Mouse (Mus musculus): ENCODE results near the gene Hs2st1.
A peak's percentile ranks its signal among the peaks of the same experiment; 100 is the strongest.

Hs2st1 gene

GRCm38 (mm10) chr3:144586731-144587130, 16.8 kb upstream of the Hs2st1 start:
- DNase-seq (ENCODE audit: low spot score in 2 of 2) = no peak

GRCm38 (mm10) chr3:144584789-144585553, 15.0 kb upstream of the Hs2st1 start:
- DNase-seq (ENCODE audit: low spot score in 2 of 2) = no peak

- no peak for DNase-seq (ENCODE audit: low spot score in 2 of 2)
These were observed 13.8 kb upstream of the Hs2st1 start for GRCm38 (mm10) chr3:144583789-144584188.

GRCm38 (mm10) chr3:144582306-144582705, 12.3 kb upstream of the Hs2st1 start:
- DNase-seq (ENCODE audit: low spot score in 2 of 2) = no peak

- no peak for DNase-seq (ENCODE audit: low spot score in 2 of 2)
These were observed 11.9 kb upstream of the Hs2st1 start for GRCm38 (mm10) chr3:144581842-144582241.

- DNase-seq (ENCODE audit: low spot score in 2 of 2) = no peak
These were observed 10.3 kb upstream of the Hs2st1 start for GRCm38 (mm10) chr3:144580281-144580680.

GRCm38 (mm10) chr3:144579796-144580195, 9.8 kb upstream of the Hs2st1 start:
- no peak for DNase-seq (ENCODE audit: low spot score in 2 of 2)

GRCm38 (mm10) chr3:144578921-144579320, 8.9 kb upstream of the Hs2st1 start:
- no peak for DNase-seq (ENCODE audit: low spot score in 2 of 2)

GRCm38 (mm10) chr3:144577366-144578340, 7.7 kb upstream of the Hs2st1 start:
- DNase-seq (ENCODE audit: low spot score in 2 of 2) = no peak

- DNase-seq (ENCODE audit: low spot score in 2 of 2) = no peak
These were observed 4.3 kb upstream of the Hs2st1 start for GRCm38 (mm10) chr3:144574256-144574655.

GRCm38 (mm10) chr3:144570816-144571487, 971 bp upstream of the Hs2st1 start:
- DNase-seq (ENCODE audit: low spot score in 2 of 2) = no peak

GRCm38 (mm10) chr3:144569401-144569971, 495 bp downstream of the Hs2st1 start:
- DNase-seq (ENCODE audit: low spot score in 2 of 2) = peak; percentile 36 to 43

GRCm38 (mm10) chr3:144568861-144569361, 1.1 kb downstream of the Hs2st1 start:
- DNase-seq (ENCODE audit: low spot score in 2 of 2) = peak in 1 of 2 experiments; percentile 4

GRCm38 (mm10) chr3:144565212-144565611, 4.8 kb downstream of the Hs2st1 start:
- no peak for DNase-seq (ENCODE audit: low spot score in 2 of 2)

- DNase-seq (ENCODE audit: low spot score in 2 of 2) = no peak
These were observed 6.1 kb downstream of the Hs2st1 start for GRCm38 (mm10) chr3:144563916-144564315.

GRCm38 (mm10) chr3:144561511-144562250, 8.3 kb downstream of the Hs2st1 start:
- peak in 1 of 2 experiments; percentile 5 for DNase-seq (ENCODE audit: low spot score in 2 of 2)

- no peak for DNase-seq (ENCODE audit: low spot score in 2 of 2)
These were observed 11.7 kb downstream of the Hs2st1 start for GRCm38 (mm10) chr3:144558274-144558673.

GRCm38 (mm10) chr3:144556625-144557324, 13.2 kb downstream of the Hs2st1 start:
- no peak for DNase-seq (ENCODE audit: low spot score in 2 of 2)

GRCm38 (mm10) chr3:144555144-144555543, 14.8 kb downstream of the Hs2st1 start:
- no peak for DNase-seq (ENCODE audit: low spot score in 2 of 2)

- no peak for DNase-seq (ENCODE audit: low spot score in 2 of 2)
These were observed 15.5 kb downstream of the Hs2st1 start for GRCm38 (mm10) chr3:144554503-144554902.

All from spleen, postnatal 14 days (tissue).